Mouse (Mus musculus) bone marrow, adult 2 months (tissue): ENCODE measurements around the gene Ces2b. TPM values are rescaled to one million over a fixed set of nuclear protein-coding genes. Genes with fewer than 3 reads are reported as not detected.
"Not testable (repeated sequence)": the region's sequence is repeated elsewhere in the genome, so short reads cannot be mapped to it uniquely, and the experiment has no call there.

Source experiments
- H3K27ac ChIP-seq: fragments of 200-500 bp; 2 replicates; pipeline ENCODE4 v1.5.1; 2012; ENCODE audit warnings: low read depth, mild to moderate bottlenecking, control low read depth, inconsistent platforms, low read length; ENCODE audit not compliant: control insufficient read depth, poor library complexity, insufficient read depth
- H3K4me1 ChIP-seq: fragments of 200-500 bp; 2 replicates; pipeline ENCODE4 v1.6.1; 2011; ENCODE audit warnings: low read length; ENCODE audit not compliant: control insufficient read depth, insufficient read depth
- H3K4me3 ChIP-seq: fragments of 200-500 bp; replicated peaks from 2 replicates; pipeline ENCODE3; 2011; ENCODE audit warnings: mild to moderate bottlenecking, low read depth, low read length, control low read depth; ENCODE audit not compliant: control insufficient read depth
- CTCF ChIP-seq: fragments of 200-500 bp; IDR thresholded peaks from 2 replicates; pipeline ENCODE4 v1.5.1; 2011; ENCODE audit warnings: low read length, control low read depth; ENCODE audit not compliant: control insufficient read depth, insufficient read depth
- POLR2A ChIP-seq: fragments of 200-500 bp; IDR thresholded peaks from 2 replicates; pipeline ENCODE4 v1.6.1; 2011; ENCODE audit warnings: low read depth, mild to moderate bottlenecking, control low read depth, low read length, borderline replicate concordance; ENCODE audit not compliant: control insufficient read depth
- WGBS: fragments of 180-500 bp; shearing (Covaris S2); methylation state at CpG from one replicate; pipeline ENCODE4 v1.1.7; 2018; 5-methylcytosine and 5-hydroxymethylcytosine counted together
- polyA plus RNA-seq: library from polyadenylated mRNA; stranded (reverse); fragments of >200 nt; gene quantifications from 2 replicates; pipeline ENCODE4 v1.2.4, GENCODE M21; 2011; ENCODE audit warnings: low replicate concordance; ENCODE audit not compliant: missing spikeins, insufficient read depth, insufficient read length

Ces2b gene
- polyA plus RNA-seq, 1 experiment = not detected

- H3K4me1 ChIP-seq = no peaks in the 10 kb centered on the region
- no peak overlapping the region for H3K4me3 ChIP-seq
- WGBS = 12% methylated on average over 1 of the region's 1 CpGs
- no peak for TF ChIP-seq POLR2A
- no peak for TF ChIP-seq CTCF
- no peak overlapping the region for H3K27ac ChIP-seq
Observed at GRCm38 (mm10) chr8:104826912-104827311, 4.5 kb upstream of the Ces2b start.

- TF ChIP-seq POLR2A (no peak), CTCF (no peak)
- Histone ChIP-seq H3K4me3 (no peak overlapping the region), H3K4me1 (no peaks in the 10 kb centered on the region), H3K27ac (no peak overlapping the region)
- WGBS = 66% methylated on average over 3 of the region's 3 CpGs
Observed at GRCm38 (mm10) chr8:104828221-104828620, 3.2 kb upstream of the Ces2b start.

GRCm38 (mm10) chr8:104841360-104842078 lies 10.1 kb downstream of the Ces2b start:
- TF ChIP-seq POLR2A (no peak), CTCF (no peak)
- Histone ChIP-seq H3K4me1 (no peaks in the 10 kb centered on the region), H3K27ac (no peak overlapping the region), H3K4me3 (no peak overlapping the region)
- WGBS = 66% methylated on average over 3 of the region's 3 CpGs

GRCm38 (mm10) chr8:104846831-104847230 lies 15.5 kb downstream of the Ces2b start, which contains the start of gene Ces2c:
Gene Ces2c (plus strand): TSS chr8:104847068.
- no peak for TF ChIP-seq CTCF
- no peak for TF ChIP-seq POLR2A
- no peak within 1 kb of the TSS for H3K27ac ChIP-seq
- WGBS = 60% methylated on average over 3 of the region's 3 CpGs
- no peaks in the 10 kb centered on the region for H3K4me1 ChIP-seq
- H3K4me3 ChIP-seq = no peak within 1 kb of the TSS

GRCm38 (mm10) chr8:104847741-104848462 lies 16.5 kb downstream of the Ces2b start:
- no peak for TF ChIP-seq POLR2A
- TF ChIP-seq CTCF = no peak
- H3K27ac ChIP-seq = no peak overlapping the region
- H3K4me3 ChIP-seq = no peak overlapping the region
- H3K4me1 ChIP-seq = no peaks in the 10 kb centered on the region
- 44% methylated on average over 4 of the region's 4 CpGs for WGBS

- H3K4me1 ChIP-seq, H3K27ac ChIP-seq, H3K4me3 ChIP-seq: not testable (repeated sequence)
- no CpG with 5 or more reads among the region's 4 CpGs for WGBS
Observed at GRCm38 (mm10) chr8:104866844-104867531, 35.6 kb downstream of the Ces2b start.

GRCm38 (mm10) chr8:104868876-104869275 lies 37.5 kb downstream of the Ces2b start:
- H3K4me3 ChIP-seq, H3K27ac ChIP-seq, H3K4me1 ChIP-seq: not testable (repeated sequence)
- no CpG with 5 or more reads among the region's 2 CpGs for WGBS

GRCm38 (mm10) chr8:104886223-104886926 lies 55.0 kb downstream of the Ces2b start:
- H3K27ac ChIP-seq, H3K4me3 ChIP-seq, H3K4me1 ChIP-seq: not testable (repeated sequence)
- no CpG with 5 or more reads among the region's 4 CpGs for WGBS

Other genes starting within 250 kb of the Ces2b start
- gene Pdp2, start 240.1 kb upstream of the Ces2b start, polyA plus RNA-seq = 2.5 and 2.6 TPM in 2 replicates
- 4.0 TPM in 1 of 2 replicates, not detected in the other for gene Cdh16, start 207.2 kb upstream of the Ces2b start, polyA plus RNA-seq
- 1.0 and 1.4 TPM in 2 replicates for gene Rrad, start 200.2 kb upstream of the Ces2b start, polyA plus RNA-seq
- 22.9 and 32.5 TPM in 2 replicates for gene Ciao2b, start 189.6 kb upstream of the Ces2b start, polyA plus RNA-seq
- gene Ces2a, start 97.6 kb upstream of the Ces2b start, polyA plus RNA-seq = 1.3 and 2.5 TPM in 2 replicates
- not detected in 2 replicates for gene Ces2c, start 15.5 kb downstream of the Ces2b start, polyA plus RNA-seq
- gene Ces2e, start 94.7 kb downstream of the Ces2b start, polyA plus RNA-seq = 0.49 and 1.2 TPM in 2 replicates
- gene Ces2f, start 115.8 kb downstream of the Ces2b start, polyA plus RNA-seq = not detected in 2 replicates
- gene Ces2g, start 130.1 kb downstream of the Ces2b start, polyA plus RNA-seq = 29.5 and 49.8 TPM in 2 replicates
- gene Ces2h, start 169.3 kb downstream of the Ces2b start, polyA plus RNA-seq = not detected in 2 replicates
- 2.3 and 7.1 TPM in 2 replicates for gene Ces3a, start 217.0 kb downstream of the Ces2b start, polyA plus RNA-seq